Mouse (Mus musculus) frontal cortex, adult (tissue): ENCODE measurements around the gene Dnah6.

Experiments
- ATAC-seq: cut with Nextera tagmentation; 2 replicates; pipeline ENCODE4 v1.9.2; 2017; ENCODE audit warnings: mild to moderate bottlenecking, moderate library complexity, mixed read lengths; ENCODE audit not compliant: low TSS enrichment

Dnah6 gene

DNA sequence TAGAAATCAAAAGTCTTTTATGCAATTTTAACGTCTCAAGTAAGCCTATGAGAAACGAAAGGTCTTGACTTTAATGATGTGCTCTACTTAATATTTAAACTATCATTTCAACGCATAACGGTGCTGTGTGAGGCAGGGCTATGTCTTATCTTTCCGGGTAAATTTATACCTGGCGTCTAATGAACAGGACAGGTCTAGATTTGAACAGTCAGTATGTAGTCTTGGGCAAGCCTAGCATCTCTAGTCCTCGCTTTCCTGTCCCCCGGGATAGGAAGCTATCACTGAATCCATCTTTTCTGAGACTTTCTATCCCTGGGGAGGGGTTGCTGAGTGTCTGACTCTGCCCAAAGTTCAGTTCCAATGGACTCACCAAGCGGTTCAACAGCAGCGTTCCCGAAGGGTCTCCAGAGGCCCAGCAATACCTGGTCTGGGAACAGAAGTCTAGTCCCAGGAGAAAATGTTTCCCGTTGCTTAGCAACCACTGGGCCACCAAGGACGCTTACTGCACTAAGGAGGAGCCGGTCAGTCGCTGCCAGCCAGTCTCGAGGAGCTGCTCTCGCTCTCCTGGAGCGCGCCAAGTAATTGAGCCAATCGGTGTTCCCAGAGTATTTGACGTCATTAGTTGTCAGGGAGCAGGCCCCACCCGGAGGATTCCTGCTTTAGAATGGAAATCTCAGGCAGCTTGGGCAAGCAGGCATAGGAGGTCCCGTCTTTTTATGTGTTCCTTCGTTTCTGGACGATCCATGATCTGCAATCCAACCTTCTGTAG lies at the start of gene Dnah6:
Gene Dnah6, minus strand, starts transcription at position 463 of the 769 bp plus-strand sequence.
- peak; percentile 100 for ATAC-seq

DNA sequence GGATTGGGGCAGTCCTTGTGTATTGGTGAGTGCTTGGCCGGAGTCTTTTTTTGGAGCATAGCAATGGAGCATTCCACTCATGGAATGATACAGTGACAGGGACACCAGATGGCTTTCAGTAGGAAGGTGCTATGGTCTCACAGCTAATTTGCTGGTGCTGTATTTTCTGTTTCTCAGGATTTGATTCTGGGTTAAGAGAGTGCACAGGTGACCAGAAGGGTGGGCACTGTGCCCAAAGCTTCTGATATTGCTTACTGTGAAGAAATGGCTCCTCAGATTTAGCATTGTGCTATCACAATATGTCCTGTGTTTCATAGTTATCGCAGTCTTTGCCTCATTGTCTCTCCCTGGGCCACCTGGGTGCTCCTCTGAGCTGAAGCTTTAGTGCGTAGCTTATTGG lies 47.9 kb upstream of the Dnah6 start:
- no peak for ATAC-seq

DNA sequence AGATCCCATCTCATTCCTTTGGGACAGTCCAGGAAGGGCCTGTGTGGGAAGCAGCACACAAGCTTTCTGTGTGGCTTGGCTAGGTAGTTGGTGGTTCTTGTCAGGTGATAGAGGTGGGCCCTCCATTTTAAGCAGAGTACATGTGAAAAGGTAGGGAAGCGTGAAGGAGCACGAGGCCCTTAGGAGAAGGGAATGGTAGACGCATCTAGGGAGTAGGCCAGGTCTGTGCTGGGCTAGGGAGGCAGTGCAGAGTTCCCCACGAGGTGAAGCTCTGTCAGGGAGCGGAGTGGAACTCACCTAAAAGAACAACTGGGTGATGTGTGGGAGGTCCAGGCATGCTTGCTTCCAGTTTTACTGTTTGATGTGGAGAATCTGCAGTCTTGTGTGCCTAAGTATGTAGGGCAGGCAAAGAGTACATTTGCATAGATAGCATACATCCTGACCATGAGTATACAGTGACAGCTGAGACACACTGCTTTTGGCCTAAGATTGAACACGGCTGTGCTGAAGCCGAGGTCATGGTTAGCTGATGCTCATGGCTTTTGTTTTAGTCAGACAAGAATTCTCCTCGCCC lies 46.4 kb upstream of the Dnah6 start:
- peak; percentile 74 for ATAC-seq

DNA sequence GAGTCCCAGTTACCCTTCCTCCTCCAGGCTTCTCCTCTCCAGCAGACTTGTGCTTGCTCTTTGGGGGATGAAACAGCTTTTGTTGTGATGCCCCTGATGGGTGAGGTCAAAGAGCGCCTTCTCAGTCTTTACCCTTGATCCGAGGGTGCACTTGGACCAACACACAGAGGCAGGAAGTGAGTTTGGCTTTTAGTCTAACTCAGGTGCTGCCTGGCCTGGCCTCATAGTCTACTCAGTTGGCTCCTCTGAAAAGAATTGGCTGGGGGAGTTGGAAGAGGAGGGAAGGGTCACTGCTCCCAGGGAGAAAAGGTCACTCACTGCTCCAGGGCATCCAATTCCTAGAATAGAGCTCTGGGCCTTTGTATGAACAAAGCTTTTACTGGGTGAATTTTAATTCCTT lies 43.4 kb upstream of the Dnah6 start:
- ATAC-seq: no peak

DNA sequence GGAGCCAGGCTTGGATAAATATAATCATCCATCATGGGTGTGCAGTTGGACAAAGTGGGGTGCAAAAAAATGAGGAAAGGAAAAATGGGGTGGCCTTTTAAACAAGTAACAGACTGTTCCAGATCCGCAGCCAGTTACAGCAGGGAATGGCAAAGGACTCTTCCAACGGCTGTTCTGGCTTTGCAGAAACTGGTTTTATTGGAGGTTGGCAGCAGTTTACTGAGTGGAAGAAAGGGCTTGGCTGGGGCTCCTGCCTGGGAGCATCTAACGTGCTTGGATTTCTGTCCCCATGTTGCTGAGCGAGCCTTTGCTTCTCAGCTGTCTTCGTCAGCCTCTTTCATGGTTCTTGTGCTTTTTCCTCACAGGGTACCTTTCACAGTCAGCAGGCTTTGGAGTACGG lies 38.7 kb upstream of the Dnah6 start:
- ATAC-seq: peak; percentile 60

DNA sequence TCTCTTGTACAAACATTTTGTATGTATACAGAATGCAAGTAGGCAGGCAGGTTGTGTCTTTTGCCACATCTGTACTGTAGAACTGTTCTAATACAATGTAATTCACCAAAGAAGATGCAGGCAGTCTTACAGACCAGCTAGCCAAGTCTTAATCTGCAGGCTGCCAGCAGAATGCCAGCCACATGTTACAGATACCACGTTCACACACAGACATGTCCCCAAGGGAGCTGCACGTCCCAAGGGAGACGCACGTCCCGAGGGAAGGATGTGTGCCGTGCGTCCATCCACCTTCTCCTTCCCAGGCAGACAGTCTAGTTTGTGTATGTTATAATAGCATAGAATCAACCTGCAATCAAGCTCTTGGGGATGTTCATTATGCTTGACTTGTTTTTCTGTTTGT lies 35.6 kb upstream of the Dnah6 start:
- no peak for ATAC-seq

DNA sequence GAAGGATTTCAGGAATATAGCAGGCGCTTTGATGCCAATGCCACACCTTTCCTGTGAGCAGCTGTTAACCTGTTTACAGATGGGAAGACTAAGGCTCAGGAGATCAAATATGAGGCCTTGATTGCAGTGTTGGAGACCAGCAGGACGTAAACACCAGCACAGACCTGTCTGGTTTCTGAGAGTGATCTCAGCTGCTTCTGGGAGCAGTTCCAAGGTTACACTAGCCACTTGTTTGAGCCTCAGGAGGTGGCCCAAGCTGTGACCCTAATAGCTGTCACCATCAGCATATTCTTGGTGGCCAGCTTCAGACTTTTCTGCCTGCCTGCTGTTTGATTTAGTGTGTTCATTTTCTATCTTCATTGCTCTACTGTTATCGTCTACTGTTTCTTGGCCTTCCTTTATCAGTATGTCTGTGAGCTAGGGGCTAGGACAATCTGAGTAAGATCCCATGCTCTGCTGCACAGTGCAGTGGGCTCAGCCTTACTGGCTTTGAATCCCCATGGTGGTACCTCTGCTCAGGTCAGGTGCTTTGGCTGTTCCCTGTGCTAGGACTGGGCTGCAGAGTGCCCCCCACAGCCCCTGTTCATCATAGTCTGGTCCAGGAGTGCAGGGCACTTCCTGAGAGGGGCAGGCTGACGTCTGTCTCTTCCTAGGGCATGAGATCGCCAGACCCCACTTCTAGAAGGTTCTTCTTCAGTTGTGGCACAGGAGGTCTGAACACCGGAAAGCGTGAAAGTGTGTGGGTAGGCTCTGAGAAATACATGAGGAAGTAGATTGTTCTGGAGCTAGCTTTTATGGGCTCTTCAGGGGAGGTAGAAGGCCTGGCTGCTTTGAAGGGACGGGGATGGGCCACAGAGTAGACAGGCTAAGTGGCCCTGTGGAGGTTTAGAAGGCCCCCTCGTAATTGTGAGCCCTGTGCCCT lies 33.1 kb upstream of the Dnah6 start:
- ATAC-seq: peak; percentile 40

DNA sequence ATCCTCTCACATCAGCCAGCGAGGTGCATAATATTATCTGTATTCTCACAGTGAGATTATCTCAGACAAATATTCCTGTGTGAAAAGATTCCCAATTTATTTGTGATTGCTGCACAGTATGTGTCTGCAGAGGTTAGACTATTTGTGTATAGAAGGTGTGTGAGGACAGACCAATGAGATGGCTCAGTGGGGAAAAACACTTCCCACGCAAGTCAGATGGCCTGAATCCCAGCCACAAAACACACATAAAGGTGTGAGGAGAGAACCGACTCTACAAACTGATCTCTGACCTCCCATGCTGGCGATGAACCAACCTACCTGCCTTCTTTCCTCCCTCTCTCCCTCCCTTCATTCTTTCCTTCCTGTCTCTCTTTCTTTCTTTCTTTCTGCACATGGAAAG lies 32.1 kb upstream of the Dnah6 start:
- ATAC-seq: no peak

DNA sequence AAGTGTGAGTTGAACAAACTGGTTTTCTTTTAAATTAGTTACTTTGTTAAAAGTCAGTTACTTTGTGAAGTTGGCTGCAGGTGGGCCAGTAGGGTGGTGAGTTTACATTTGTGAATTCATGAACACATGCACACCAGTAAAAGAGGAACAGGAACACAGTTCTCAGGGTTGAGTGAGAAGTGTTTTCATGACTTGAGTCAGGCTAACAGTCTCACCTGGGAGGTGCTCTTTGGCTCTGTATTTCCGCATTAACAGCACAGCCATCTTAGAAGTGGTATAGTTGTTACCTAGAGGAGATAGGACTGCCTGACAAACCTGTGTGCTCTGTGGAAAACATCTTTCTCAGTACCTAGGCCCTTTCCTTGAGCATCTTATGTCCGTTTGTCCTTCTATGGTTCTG lies 31.6 kb upstream of the Dnah6 start:
- no peak for ATAC-seq

DNA sequence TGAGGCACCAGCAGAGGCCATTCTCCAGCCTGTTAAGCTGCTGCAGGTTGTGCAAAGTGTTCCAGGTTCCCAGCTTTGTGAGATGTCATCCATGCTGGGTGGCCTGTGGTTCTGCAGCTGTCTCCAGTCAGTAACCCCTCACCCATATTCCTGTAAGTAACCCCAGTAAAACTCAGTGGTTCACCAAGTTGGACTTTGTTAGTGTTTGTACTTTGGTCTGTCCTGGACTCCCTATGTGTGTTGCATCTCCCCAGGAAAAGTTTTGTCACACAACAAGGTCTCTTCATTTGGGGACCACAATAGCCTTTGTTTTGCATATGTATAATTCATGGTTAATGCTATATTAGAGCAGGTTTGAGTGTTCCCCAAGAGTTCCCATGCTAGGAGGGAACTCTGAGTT lies 30.9 kb upstream of the Dnah6 start:
- no peak for ATAC-seq

DNA sequence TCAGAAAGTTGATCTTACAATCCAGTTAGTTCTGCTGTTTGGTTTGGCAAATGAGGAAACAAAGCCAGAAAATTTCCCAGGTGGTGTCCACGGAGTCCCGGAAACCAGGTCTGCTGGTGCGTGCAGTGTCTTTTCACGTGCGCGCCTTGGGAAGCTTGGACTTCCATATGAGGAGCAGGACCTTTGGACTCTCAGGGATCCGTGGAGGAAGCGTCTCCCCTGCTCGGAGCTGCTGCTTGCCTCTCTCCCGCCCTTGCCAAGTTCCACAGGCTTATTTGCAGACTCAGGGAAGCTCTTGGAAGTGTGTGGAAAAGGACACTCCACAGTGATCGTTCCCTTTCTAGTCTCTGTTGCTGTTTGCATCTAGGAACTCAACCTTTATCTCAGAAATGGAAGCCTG lies 29.9 kb upstream of the Dnah6 start:
- ATAC-seq: no peak

DNA sequence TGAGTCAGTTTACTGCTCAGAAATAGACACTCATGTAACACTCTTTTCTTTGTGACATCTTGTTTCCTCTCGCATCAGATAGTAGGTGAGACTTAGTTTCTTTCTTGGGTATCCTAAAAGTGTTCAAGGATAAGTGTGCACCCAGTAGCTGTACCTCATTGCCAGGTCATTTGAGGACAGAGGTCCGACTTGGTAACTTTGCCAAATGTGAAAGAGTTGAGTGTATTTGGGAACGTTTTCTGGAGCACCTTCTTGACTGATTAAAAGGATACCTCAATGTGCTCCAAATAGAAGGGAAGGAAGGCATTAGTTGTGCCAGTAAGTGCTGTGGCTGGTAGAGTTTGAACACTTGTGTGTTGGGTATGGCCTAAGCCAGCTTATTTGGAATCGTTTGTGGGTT lies 28.4 kb upstream of the Dnah6 start:
- ATAC-seq: no peak

DNA sequence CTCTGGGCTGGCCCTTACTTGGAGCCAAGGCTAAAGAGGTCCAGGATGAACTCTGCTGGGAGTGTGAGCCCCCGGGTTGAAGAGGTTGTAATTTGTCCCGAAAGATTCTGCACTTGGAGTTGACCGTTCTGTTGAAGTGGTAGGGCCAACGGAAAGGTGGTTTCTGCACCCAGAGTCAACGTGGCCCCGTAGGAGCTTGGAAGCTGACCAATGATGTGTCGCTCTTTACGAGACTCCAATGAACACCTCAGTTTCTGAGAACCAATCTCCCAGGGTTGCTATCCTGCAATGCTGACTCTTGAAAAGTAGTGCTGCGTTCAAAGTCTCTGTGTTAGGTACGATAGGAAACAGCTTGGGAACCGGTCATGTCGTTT lies 27.6 kb upstream of the Dnah6 start:
- ATAC-seq: no peak

DNA sequence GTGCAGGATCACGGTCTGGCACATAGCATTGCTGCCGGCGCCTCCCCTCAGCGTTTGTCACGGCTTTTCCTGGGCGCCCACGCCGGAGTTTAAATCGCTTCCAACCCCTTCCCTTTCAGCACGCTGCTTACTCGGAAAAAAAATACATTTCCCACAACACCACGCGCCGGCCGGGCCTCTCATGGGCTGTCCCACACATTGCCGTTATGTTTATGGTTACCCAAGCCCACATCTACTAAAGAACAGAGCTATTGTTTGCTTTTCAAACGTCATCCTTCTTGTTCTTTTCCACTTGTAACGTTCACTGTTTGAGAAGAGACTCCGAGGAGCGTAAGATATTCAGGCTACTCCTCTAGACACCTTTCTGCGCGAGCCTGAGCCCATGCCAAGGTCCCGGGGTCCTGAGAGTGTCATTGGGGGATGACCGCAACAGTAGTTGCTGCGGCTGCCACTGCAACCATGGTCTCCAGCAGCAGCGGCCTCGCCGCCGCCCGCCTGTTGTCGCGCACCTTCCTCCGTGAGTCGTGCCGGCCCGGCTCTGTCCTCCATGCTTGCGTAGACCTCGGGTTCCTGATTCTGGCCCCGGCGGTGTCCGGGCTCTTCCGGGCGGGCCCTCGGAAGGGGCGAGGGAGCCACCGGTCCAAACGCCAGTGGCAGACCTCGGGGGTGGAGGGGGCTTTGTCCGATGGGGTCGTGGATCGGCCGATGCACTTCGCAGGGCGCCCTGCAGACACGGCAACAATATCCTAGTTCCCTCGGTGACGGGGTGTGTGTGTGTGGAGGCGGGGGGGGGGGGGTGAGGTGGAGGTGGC lies 27.0 kb upstream of the Dnah6 start, which contains the start of gene Suclg1:
Gene Suclg1, plus strand, starts transcription at position 146 of the 812 bp plus-strand sequence.
- ATAC-seq: peak; percentile 95

DNA sequence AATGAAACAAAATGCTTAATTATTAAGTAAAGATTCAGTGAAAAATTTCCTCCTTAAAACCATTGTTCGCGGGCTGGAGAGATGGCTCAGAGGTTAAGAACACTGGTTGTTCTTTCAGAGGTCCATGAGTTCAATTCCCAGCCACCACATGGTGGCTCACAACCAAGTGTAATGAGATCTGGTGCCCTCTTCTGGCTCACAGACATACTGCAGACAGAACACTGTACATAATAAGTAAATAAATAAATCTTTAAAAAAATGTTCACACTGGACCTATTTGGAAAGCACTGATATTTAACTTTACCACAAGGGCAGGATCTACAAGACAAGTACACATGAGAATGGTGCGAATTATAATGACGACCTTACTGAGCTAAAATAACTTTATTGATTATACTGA lies 26.0 kb upstream of the Dnah6 start:
- ATAC-seq: no peak

DNA sequence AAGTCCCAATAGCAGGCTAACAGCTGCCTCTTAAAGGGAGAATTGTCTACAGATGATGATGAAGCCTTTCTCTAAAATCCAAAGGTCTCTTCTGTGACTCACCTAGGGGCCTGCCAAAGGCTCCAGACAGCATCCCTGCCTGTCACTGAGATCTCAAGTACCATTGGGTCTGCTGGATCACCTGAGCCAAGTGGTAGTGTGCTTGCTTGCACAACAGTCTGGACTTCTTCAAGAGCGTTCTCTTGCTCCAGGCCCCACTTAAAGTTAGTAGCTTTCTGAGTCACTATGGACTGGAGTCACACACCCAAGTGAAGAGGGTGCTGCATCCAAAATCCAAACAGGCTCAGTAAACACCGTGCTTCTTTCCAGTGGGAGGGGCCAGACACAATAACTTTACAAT lies 25.4 kb upstream of the Dnah6 start:
- no peak for ATAC-seq

DNA sequence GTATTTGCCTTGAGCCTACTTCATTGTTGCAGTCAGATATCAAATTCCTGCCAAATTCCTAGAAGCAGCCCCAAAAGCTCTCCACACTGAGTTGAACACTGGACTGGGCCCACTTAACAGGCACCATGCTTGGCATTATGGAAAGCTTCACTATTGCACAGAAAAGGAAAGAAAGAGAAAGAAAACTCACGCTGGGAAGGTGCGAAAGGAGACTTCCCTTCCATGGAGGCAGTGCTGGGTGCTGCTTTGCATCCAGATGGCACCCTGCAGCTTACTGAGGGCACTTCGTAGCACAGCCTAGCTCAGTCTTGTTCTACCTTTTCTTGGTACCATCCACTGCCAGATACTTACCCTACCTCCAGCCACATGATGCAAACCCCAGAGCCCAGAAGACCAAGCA lies 14.2 kb upstream of the Dnah6 start:
- peak; percentile 55 for ATAC-seq

DNA sequence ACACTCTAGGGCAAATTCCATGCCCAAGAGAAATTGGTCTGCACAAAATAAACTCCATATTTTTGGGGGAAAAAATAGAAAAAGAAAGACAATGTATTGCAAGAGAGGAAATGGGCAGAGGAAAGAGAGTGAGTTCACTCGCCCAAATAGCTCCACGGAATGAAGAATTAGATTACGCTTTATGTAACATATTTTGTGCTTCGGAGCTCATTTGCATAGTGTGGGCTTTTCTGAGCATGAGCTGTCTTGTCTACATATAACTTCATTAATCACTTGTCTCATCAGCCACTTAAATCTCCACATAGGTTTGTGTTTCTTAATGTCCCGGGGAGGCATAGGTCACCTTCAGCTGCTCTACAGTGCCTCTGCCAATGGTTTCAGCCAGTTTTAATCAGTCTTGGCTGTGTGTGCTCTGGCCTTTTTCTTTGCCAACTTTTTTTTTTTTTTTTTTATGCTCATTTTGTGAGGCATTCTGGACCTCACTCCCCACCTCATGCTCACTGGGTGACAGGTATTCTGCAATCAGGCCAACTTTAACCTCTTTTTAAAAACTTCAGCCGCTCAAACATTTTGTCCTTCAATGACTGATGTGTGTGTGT lies 12.9 kb upstream of the Dnah6 start:
- ATAC-seq: peak; percentile 98

DNA sequence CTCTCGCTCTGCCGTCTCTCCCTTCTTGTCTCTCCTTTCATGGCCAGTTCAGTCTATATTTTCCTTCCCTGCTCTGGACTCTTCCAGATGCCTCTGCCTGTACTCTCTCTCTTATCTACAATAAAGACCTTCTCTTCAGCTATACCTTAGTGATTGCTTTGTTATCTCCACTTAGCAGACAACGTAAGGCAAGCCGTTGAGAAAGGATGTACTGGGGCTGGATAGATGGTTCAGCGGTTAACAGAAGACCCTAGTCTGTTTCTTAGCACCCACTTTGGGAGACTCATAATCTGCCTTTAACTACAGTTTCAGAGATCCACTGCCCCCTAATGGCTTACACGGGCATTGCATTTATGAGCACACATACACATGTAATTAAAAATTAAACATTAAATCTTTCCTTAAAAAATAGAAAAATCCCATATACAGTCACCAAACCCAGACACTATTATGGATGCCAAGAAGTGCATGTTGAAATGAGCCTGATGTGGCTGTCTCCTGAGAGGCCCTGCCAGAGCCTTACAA lies 11.8 kb upstream of the Dnah6 start:
- no peak for ATAC-seq

DNA sequence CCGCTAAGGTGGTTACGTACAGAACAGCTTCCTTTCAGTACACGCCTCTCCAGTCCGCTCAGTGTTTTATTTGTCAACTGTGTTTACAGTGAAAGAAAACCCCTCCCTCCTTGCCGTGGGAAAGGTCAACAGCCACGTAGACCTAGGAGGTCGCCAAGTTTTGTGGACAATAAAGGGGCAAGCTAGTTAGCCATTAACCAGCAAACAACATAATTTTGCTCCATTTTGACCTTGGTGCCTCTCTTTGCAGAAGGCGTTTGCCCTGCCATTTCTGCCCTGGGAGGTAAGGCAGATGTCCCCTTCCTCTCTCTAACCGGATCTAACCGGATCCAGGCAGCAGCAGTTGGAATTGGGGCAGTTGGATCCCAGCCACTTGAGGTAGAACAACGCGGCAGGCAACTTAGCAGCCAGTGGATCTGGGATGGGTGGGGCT lies 10.7 kb upstream of the Dnah6 start:
- no peak for ATAC-seq

DNA sequence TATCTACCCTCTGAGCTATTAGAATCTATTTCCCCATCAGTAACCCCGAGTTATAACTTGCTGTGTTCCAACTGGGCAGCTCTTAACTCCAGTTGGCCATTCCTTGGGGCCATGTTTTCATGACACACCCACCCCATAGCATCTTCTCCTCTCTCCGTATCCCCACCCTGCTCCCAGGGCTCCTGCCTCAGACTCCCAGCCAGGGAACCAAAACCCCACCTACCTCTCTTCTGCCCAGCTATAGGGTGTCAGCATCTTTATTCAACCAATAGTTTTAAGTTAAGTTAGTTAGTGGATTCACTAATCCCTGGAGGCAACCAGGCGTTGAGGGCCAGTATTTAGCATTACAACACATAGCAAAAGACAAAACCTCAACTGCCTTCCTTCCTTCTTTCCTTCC lies 7.4 kb upstream of the Dnah6 start:
- ATAC-seq: no peak
